Mouse (Mus musculus) hindbrain, embryonic 12.5 days (tissue): ENCODE results near the gene Prkd1. TPM values are rescaled to one million over a fixed set of nuclear protein-coding genes. Genes with fewer than 3 reads are reported as not detected.
A peak's percentile ranks its signal among the peaks of the same experiment; 100 is the strongest.

Experiments
- ATAC-seq: fragments of 200-750 bp; cut with Nextera tagmentation; 2 replicates; pipeline ENCODE4 v1.8.0; 2017; ENCODE audit warnings: moderate TSS enrichment; ENCODE audit not compliant: low FRiP score
- H3K27ac ChIP-seq: fragments of 300-500 bp; sonication (generic); 2 replicates; pipeline ENCODE4 v1.5.1; 2016; ENCODE audit warnings: mild to moderate bottlenecking
- H3K27me3 ChIP-seq: fragments of 300-500 bp; sonication (generic); 2 replicates; pipeline ENCODE4 v1.6.1; 2016; ENCODE audit warnings: mild to moderate bottlenecking
- H3K36me3 ChIP-seq: fragments of 300-500 bp; sonication (generic); 2 replicates; pipeline ENCODE4 v1.6.1; 2016; ENCODE audit warnings: mild to moderate bottlenecking
- H3K4me1 ChIP-seq: fragments of 300-500 bp; sonication (generic); 2 replicates; pipeline ENCODE4 v1.6.1; 2016
- H3K4me2 ChIP-seq: fragments of 300-500 bp; sonication (generic); replicated peaks from 2 replicates; pipeline ENCODE4 v1.6.1; 2016; ENCODE audit warnings: mild to moderate bottlenecking
- H3K4me3 ChIP-seq: fragments of 300-500 bp; sonication (generic); 2 replicates; pipeline ENCODE4 v1.5.1; 2016; ENCODE audit warnings: mild to moderate bottlenecking
- H3K9ac ChIP-seq: fragments of 300-500 bp; sonication (generic); 2 replicates; pipeline ENCODE4 v1.6.1; 2016; ENCODE audit warnings: mild to moderate bottlenecking, moderate library complexity
- H3K9me3 ChIP-seq: fragments of 300-500 bp; sonication (generic); replicated peaks from 2 replicates; pipeline ENCODE4 v1.6.1; 2016; ENCODE audit warnings: mild to moderate bottlenecking
- WGBS: fragments of 180-500 bp; shearing (Covaris S2); methylation state at CpG from one replicate; pipeline ENCODE4 v1.1.7; 2016; 5-methylcytosine and 5-hydroxymethylcytosine counted together
- polyA plus RNA-seq: library from polyadenylated mRNA; unstranded; fragments of >200 nt; fragmentation: Nextera tagmentation; extraction: Ambion mirVana; gene quantifications from 2 replicates; pipeline ENCODE4 v1.2.1, GENCODE M21; 2016

Gene Prkd1
- polyA plus RNA-seq, 1 experiment from 2014 or later, result 5.5 TPM

- Histone ChIP-seq H3K4me2 (no peak overlapping the region), H3K27me3 (no peaks in the 10 kb centered on the region), H3K27ac (no peak overlapping the region), H3K9ac (no peak overlapping the region), H3K9me3 (no peaks in the 10 kb centered on the region), H3K36me3 (no peaks in the 10 kb centered on the region), H3K4me1 (no peaks in the 10 kb centered on the region), H3K4me3 (no peak overlapping the region)
- ATAC-seq, result no peak
- WGBS, result 68% methylated on average over 3 of the region's 3 CpGs
Measured at GRCm38 (mm10) chr12:50499796-50500504, 148.9 kb downstream of the Prkd1 start.

GRCm38 (mm10) chr12:50496006-50496405 is 152.9 kb downstream of the Prkd1 start:
- no peak for ATAC-seq
- Histone ChIP-seq H3K4me2 (no peak overlapping the region), H3K4me3 (no peak overlapping the region), H3K36me3 (no peaks in the 10 kb centered on the region), H3K9me3 (no peaks in the 10 kb centered on the region), H3K27ac (no peak overlapping the region), H3K9ac (no peak overlapping the region), H3K27me3 (no peaks in the 10 kb centered on the region), H3K4me1 (no peaks in the 10 kb centered on the region)
- WGBS, result 84% methylated on average over 3 of the region's 3 CpGs

- ATAC-seq, result no peak
- WGBS, result 89% methylated on average over 7 of the region's 7 CpGs
- Histone ChIP-seq H3K27me3 (no peaks in the 10 kb centered on the region), H3K4me2 (no peak overlapping the region), H3K9me3 (no peaks in the 10 kb centered on the region), H3K4me1 (no peaks in the 10 kb centered on the region), H3K27ac (no peak overlapping the region), H3K9ac (no peak overlapping the region), H3K4me3 (no peak overlapping the region), H3K36me3 (no peaks in the 10 kb centered on the region)
Measured at GRCm38 (mm10) chr12:50479784-50480183, 169.1 kb downstream of the Prkd1 start.

GRCm38 (mm10) chr12:50457151-50457550 is 191.7 kb downstream of the Prkd1 start:
- no peak for ATAC-seq
- no peaks in the 10 kb centered on the region for H3K27me3 ChIP-seq
- WGBS, result 97% methylated on average over 3 of the region's 3 CpGs

GRCm38 (mm10) chr12:50451761-50452160 is 197.1 kb downstream of the Prkd1 start:
- Histone ChIP-seq H3K4me1 (no peaks in the 10 kb centered on the region), H3K9ac (no peak overlapping the region), H3K27ac (no peak overlapping the region), H3K36me3 (no peaks in the 10 kb centered on the region), H3K4me2 (no peak overlapping the region), H3K4me3 (no peak overlapping the region), H3K27me3 (no peaks in the 10 kb centered on the region), H3K9me3 (no peaks in the 10 kb centered on the region)
- no peak for ATAC-seq
- WGBS, result 96% methylated on average over 3 of the region's 3 CpGs

More at GRCm38 (mm10) chr12:50457151-50457550, 191.7 kb downstream of the Prkd1 start:
- no peak overlapping the region for H3K4me3 ChIP-seq
- no peak overlapping the region for H3K4me2 ChIP-seq
- no peak overlapping the region for H3K27ac ChIP-seq
- no peaks in the 10 kb centered on the region for H3K9me3 ChIP-seq
- no peaks in the 10 kb centered on the region for H3K36me3 ChIP-seq
- no peaks in the 10 kb centered on the region for H3K4me1 ChIP-seq
- no peak overlapping the region for H3K9ac ChIP-seq

GRCm38 (mm10) chr12:50436660-50437059 is 212.2 kb downstream of the Prkd1 start:
- Histone ChIP-seq H3K4me2 (no peak overlapping the region), H3K27ac (no peak overlapping the region), H3K9me3 (no peaks in the 10 kb centered on the region), H3K4me1 (no peaks in the 10 kb centered on the region), H3K4me3 (no peak overlapping the region), H3K36me3 (no peaks in the 10 kb centered on the region), H3K27me3 (no peaks in the 10 kb centered on the region), H3K9ac (no peak overlapping the region)
- WGBS, result 77% methylated on average over 6 of the region's 6 CpGs
- ATAC-seq, result no peak

- no peaks in the 10 kb centered on the region for H3K9me3 ChIP-seq
- WGBS, result 63% methylated on average over 5 of the region's 5 CpGs
- no peak overlapping the region for H3K27ac ChIP-seq
- H3K4me3 ChIP-seq, result no peak overlapping the region
- H3K36me3 ChIP-seq, result no peaks in the 10 kb centered on the region
- no peak overlapping the region for H3K9ac ChIP-seq
- ATAC-seq, result no peak
- H3K4me2 ChIP-seq, result no peak overlapping the region
- H3K27me3 ChIP-seq, result no peaks in the 10 kb centered on the region
- H3K4me1 ChIP-seq, result no peaks in the 10 kb centered on the region
Measured at GRCm38 (mm10) chr12:50430129-50430703, 218.7 kb downstream of the Prkd1 start.

GRCm38 (mm10) chr12:50352404-50352803 is 296.5 kb downstream of the Prkd1 start:
- Histone ChIP-seq H3K4me2 (no peak overlapping the region), H3K27me3 (no peaks in the 10 kb centered on the region), H3K9ac (no peak overlapping the region), H3K4me1 (no peaks in the 10 kb centered on the region), H3K27ac (no peak overlapping the region), H3K4me3 (no peak overlapping the region), H3K36me3 (no peaks in the 10 kb centered on the region), H3K9me3 (no peaks in the 10 kb centered on the region)
- 46% methylated on average over 11 of the region's 11 CpGs for WGBS
- ATAC-seq, result no peak

- ATAC-seq, result peak; percentile 78; the same call in 1 of the 2 replicates
- Histone ChIP-seq H3K4me1 (no peaks in the 10 kb centered on the region), H3K27me3 (no peaks in the 10 kb centered on the region), H3K36me3 (no peaks in the 10 kb centered on the region), H3K4me2 (no peak overlapping the region), H3K9me3 (no peaks in the 10 kb centered on the region), H3K9ac (no peak overlapping the region), H3K27ac (no peak overlapping the region), H3K4me3 (no peak overlapping the region)
- WGBS, result 27% methylated on average over 4 of the region's 4 CpGs
Measured at GRCm38 (mm10) chr12:50333182-50333581, 315.7 kb downstream of the Prkd1 start.

GRCm38 (mm10) chr12:50314634-50315033 is 334.3 kb downstream of the Prkd1 start:
- no peak for ATAC-seq

GRCm38 (mm10) chr12:50309276-50309675 is 339.6 kb downstream of the Prkd1 start:
- Histone ChIP-seq H3K4me1 (no peaks in the 10 kb centered on the region), H3K9ac (no peak overlapping the region), H3K9me3 (no peaks in the 10 kb centered on the region), H3K27ac (no peak overlapping the region), H3K4me2 (no peak overlapping the region), H3K27me3 (no peaks in the 10 kb centered on the region), H3K36me3 (no peaks in the 10 kb centered on the region), H3K4me3 (no peak overlapping the region)
- WGBS, result 78% methylated on average over 3 of the region's 3 CpGs
- ATAC-seq, result no peak

More at GRCm38 (mm10) chr12:50314634-50315033, 334.3 kb downstream of the Prkd1 start:
- Histone ChIP-seq H3K36me3 (no peaks in the 10 kb centered on the region), H3K4me1 (no peaks in the 10 kb centered on the region), H3K27me3 (no peaks in the 10 kb centered on the region), H3K4me3 (no peak overlapping the region), H3K27ac (no peak overlapping the region), H3K4me2 (no peak overlapping the region), H3K9ac (no peak overlapping the region), H3K9me3 (no peaks in the 10 kb centered on the region)

- ATAC-seq, result peak; percentile 71; the same call in 1 of the 2 replicates
- H3K27me3 ChIP-seq, result peaks cover 4% of the 10 kb centered on the region; the same call in 1 of the 2 replicates
- H3K27ac ChIP-seq, result no peak overlapping the region
- no peak overlapping the region for H3K4me2 ChIP-seq
- H3K4me1 ChIP-seq, result no peaks in the 10 kb centered on the region
- 40% methylated on average over 1 of the region's 1 CpGs for WGBS
- no peak overlapping the region for H3K9ac ChIP-seq
- no peaks in the 10 kb centered on the region for H3K9me3 ChIP-seq
- no peak overlapping the region for H3K4me3 ChIP-seq
- H3K36me3 ChIP-seq, result no peaks in the 10 kb centered on the region
Measured at GRCm38 (mm10) chr12:50301334-50301733, 347.6 kb downstream of the Prkd1 start.

- H3K4me2 ChIP-seq, result no peak overlapping the region
- WGBS, result 67% methylated on average over 2 of the region's 2 CpGs
- ATAC-seq, result peak; percentile 46; the same call in 1 of the 2 replicates
Measured at GRCm38 (mm10) chr12:50296067-50296466, 352.8 kb downstream of the Prkd1 start.

More at GRCm38 (mm10) chr12:50296067-50296466, 352.8 kb downstream of the Prkd1 start:
- no peak overlapping the region for H3K27ac ChIP-seq
- no peak overlapping the region for H3K9ac ChIP-seq
- H3K9me3 ChIP-seq, result no peaks in the 10 kb centered on the region
- H3K27me3 ChIP-seq, result peaks cover 4% of the 10 kb centered on the region; the same call in 1 of the 2 replicates
- H3K36me3 ChIP-seq, result no peaks in the 10 kb centered on the region
- H3K4me3 ChIP-seq, result no peak overlapping the region
- no peaks in the 10 kb centered on the region for H3K4me1 ChIP-seq
